Mouse (Mus musculus): ENCODE data around the gene Mrpl35.

DNA sequence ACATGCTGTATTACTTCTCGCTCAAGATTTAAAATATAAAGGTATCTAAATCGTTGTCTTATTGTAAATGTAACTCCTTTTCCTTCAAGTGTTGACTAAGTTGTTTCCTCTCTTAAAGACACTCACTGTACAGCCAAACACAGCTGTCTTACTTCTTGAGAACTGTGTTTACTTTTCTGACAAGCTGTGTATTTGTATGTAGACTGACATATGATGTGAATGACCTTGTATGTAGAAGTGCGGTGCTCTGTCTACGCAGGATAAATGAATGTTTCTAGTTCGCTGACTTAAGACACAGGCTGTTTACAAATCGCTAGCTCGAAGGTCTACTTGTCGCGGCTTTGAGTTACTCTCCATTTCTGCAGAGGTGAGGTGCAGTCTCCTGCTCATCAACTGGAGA is 16.9 kb downstream of the Mrpl35 start:
- TF ChIP-seq CTCF (IDR thresholded peaks at IDR 0.05; ENCODE audit: extremely low read depth, insufficient read depth, insufficient read length, insufficient replicate concordance) (no peak), POLR2A (IDR thresholded peaks at IDR 0.05; ENCODE audit: low read depth, low read length) (no peak)
